Mouse (Mus musculus) heart, postnatal 0 days (tissue): ENCODE measurements around the gene Olig2.

ENCODE experiments used
- CTCF ChIP-seq: IDR thresholded peaks from 2 replicates; pipeline ENCODE4 v1.5.1; 2016; ENCODE audit warnings: antibody characterized with exemption, control low read depth, low read depth
- EP300 ChIP-seq: IDR thresholded peaks from 2 replicates; pipeline ENCODE4 v1.6.1; 2016; ENCODE audit warnings: antibody characterized with exemption, low read depth

GRCm38 (mm10) chr16:91239024-91239423 is 13.8 kb downstream of the Olig2 start:
- TF ChIP-seq CTCF (no peak), EP300 (no peak)
